Mouse (Mus musculus) brain, embryonic 14.5 days (tissue): ENCODE measurements around the gene Ttll1.

ENCODE experiments used
- CTCF ChIP-seq: fragments of 200-500 bp; IDR thresholded peaks from 2 replicates; pipeline ENCODE4 v1.5.1; 2012; ENCODE audit warnings: inconsistent platforms, mild to moderate bottlenecking, moderate library complexity, borderline replicate concordance; ENCODE audit not compliant: insufficient read depth, insufficient read length; ENCODE audit errors: extremely low read depth
- POLR2A ChIP-seq: fragments of 200-500 bp; IDR thresholded peaks from 2 replicates; pipeline ENCODE4 v1.6.1; 2012; ENCODE audit warnings: mild to moderate bottlenecking, inconsistent platforms, borderline replicate concordance; ENCODE audit not compliant: poor library complexity, insufficient read depth, insufficient read length, severe bottlenecking; ENCODE audit errors: extremely low read depth

GRCm38 (mm10) chr15:83474466-83474836, 36.2 kb downstream of the Ttll1 start:
- TF ChIP-seq CTCF (no peak), POLR2A (no peak)
